Mouse (Mus musculus): ENCODE measurements around the gene 4921539E11Rik. TPM values are rescaled to one million over a fixed set of nuclear protein-coding genes. Genes with fewer than 3 reads are reported as not detected.

Gene 4921539E11Rik
- polyA plus RNA-seq, 1 experiment from 2014 or later, result not detected

GRCm38 (mm10) chr4:103313587-103314525 lies 23.2 kb upstream of the 4921539E11Rik start, which contains the start of gene Oma1:
TSS of gene Oma1 (plus strand) at chr4:103313812.
- peak within 1 kb of the TSS; percentile 84 for H3K9ac ChIP-seq (ENCODE audit: low read length)
- H3K4me1 ChIP-seq (ENCODE audit: control insufficient read depth, insufficient read depth, low read length), result no peaks in the 10 kb centered on the region
- H3K9me3 ChIP-seq (ENCODE audit: control insufficient read depth, low read length), result no peaks in the 10 kb centered on the region
- no peaks in the 10 kb centered on the region for H3K27me3 ChIP-seq (ENCODE audit: control insufficient read depth, insufficient read depth, low read length)
- ATAC-seq (ENCODE audit: insufficient number of reproducible peaks, low FRiP score, low TSS enrichment, low read depth), result peak; percentile 99
- H3K4me2 ChIP-seq (ENCODE audit: low read depth, severe bottlenecking), result peak within 1 kb of the TSS; percentile 38; the same call in 1 of the 2 replicates
- under 1% methylated on average over 35 of the region's 61 CpGs for WGBS
- H3K36me3 ChIP-seq (ENCODE audit: control insufficient read depth, insufficient read depth, low read length), result no peaks in the 10 kb centered on the region
- DNase-seq (ENCODE audit: low spot score), result peak; percentile 99
- H3K27ac ChIP-seq (replicated peaks; ENCODE audit: low read depth, low read length), result peak within 1 kb of the TSS; percentile 93
- peak within 1 kb of the TSS; percentile 58 for H3K4me3 ChIP-seq (ENCODE audit: low read depth, low read length)

- no peak overlapping the region for H3K27ac ChIP-seq (replicated peaks; ENCODE audit: low read depth, low read length)
- DNase-seq (ENCODE audit: low spot score) (no peak), ATAC-seq (ENCODE audit: insufficient number of reproducible peaks, low FRiP score, low TSS enrichment, low read depth) (no peak)
- no peaks in the 10 kb centered on the region for H3K4me1 ChIP-seq (ENCODE audit: control insufficient read depth, insufficient read depth, low read length)
- no peak overlapping the region for H3K4me2 ChIP-seq (ENCODE audit: low read depth, severe bottlenecking)
- H3K36me3 ChIP-seq (ENCODE audit: control insufficient read depth, insufficient read depth, low read length), result no peaks in the 10 kb centered on the region
- H3K27me3 ChIP-seq (ENCODE audit: control insufficient read depth, insufficient read depth, low read length), result no peaks in the 10 kb centered on the region
- no peaks in the 10 kb centered on the region for H3K9me3 ChIP-seq (ENCODE audit: control insufficient read depth, low read length)
- H3K4me3 ChIP-seq (ENCODE audit: low read depth, low read length), result no peak overlapping the region
- H3K9ac ChIP-seq (ENCODE audit: low read length), result no peak overlapping the region
- 97% methylated on average over 1 of the region's 1 CpGs for WGBS
Observed at GRCm38 (mm10) chr4:103303851-103304250, 13.2 kb upstream of the 4921539E11Rik start.

DNA sequence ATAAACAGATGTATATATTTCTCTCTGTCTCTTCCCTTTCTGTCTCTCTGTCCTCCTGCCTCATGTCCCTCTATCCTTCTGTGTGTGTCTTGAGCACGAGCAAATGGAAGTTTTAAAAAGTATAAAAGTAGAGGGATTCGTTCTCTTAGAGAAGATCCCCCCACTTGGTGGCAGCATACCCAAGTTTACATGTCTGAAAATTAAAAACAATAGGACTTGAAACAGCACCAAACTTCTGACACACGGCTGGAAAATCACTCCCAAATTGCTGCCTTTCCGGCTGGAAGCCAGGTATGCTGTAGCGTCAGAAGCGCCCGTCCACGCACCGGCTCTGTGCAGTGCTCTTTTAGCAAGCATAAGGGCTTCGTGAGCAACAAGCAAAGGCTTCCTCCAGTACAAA lies 8.7 kb upstream of the 4921539E11Rik start:
- Histone ChIP-seq H3K27me3 (ENCODE audit: control insufficient read depth, insufficient read depth, low read length) (no peaks in the 10 kb centered on the region), H3K9ac (ENCODE audit: low read length) (no peak overlapping the region), H3K4me2 (ENCODE audit: low read depth, severe bottlenecking) (no peak overlapping the region), H3K27ac (replicated peaks; ENCODE audit: low read depth, low read length) (no peak overlapping the region), H3K9me3 (ENCODE audit: control insufficient read depth, low read length) (no peaks in the 10 kb centered on the region), H3K4me1 (ENCODE audit: control insufficient read depth, insufficient read depth, low read length) (no peaks in the 10 kb centered on the region), H3K4me3 (ENCODE audit: low read depth, low read length) (no peak overlapping the region), H3K36me3 (ENCODE audit: control insufficient read depth, insufficient read depth, low read length) (no peaks in the 10 kb centered on the region)
- 73% methylated on average over 10 of the region's 10 CpGs for WGBS
- ATAC-seq (ENCODE audit: insufficient number of reproducible peaks, low FRiP score, low TSS enrichment, low read depth) (no peak), DNase-seq (ENCODE audit: low spot score) (no peak)

- Histone ChIP-seq H3K9me3 (ENCODE audit: control insufficient read depth, low read length) (no peaks in the 10 kb centered on the region), H3K4me2 (ENCODE audit: low read depth, severe bottlenecking) (no peak overlapping the region), H3K4me3 (ENCODE audit: low read depth, low read length) (no peak overlapping the region), H3K9ac (ENCODE audit: low read length) (no peak overlapping the region), H3K4me1 (ENCODE audit: control insufficient read depth, insufficient read depth, low read length) (no peaks in the 10 kb centered on the region), H3K27me3 (ENCODE audit: control insufficient read depth, insufficient read depth, low read length) (no peaks in the 10 kb centered on the region), H3K27ac (replicated peaks; ENCODE audit: low read depth, low read length) (no peak overlapping the region), H3K36me3 (ENCODE audit: control insufficient read depth, insufficient read depth, low read length) (no peaks in the 10 kb centered on the region)
- DNase-seq (ENCODE audit: low spot score) (no peak), ATAC-seq (ENCODE audit: insufficient number of reproducible peaks, low FRiP score, low TSS enrichment, low read depth) (no peak)
- 84% methylated on average over 7 of the region's 7 CpGs for WGBS
Observed at GRCm38 (mm10) chr4:103288342-103288741, 2.3 kb downstream of the 4921539E11Rik start.

DNA sequence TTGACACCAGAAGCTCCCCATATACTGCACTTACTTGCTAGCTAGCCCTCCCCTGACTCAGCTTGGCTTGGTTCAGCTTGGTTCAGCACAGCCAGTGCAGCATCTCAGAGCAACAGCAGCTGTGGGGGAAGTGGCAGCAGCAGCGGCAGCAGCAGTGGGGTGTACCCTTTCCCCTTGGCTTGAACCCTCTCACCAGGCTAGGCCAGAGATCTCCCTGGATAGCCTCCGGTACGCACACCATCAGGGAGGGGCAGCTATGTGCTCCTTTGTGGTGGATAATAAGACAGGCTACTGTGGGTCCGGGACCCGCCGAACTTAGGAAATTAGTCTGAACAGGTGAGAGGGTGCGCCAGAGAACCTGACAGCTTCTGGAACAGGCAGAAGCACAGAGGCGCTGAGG lies 17.6 kb downstream of the 4921539E11Rik start:
- Histone ChIP-seq H3K4me2 (ENCODE audit: low read depth, severe bottlenecking) (no peak overlapping the region; the same call in 1 of the 2 replicates), H3K9ac (ENCODE audit: low read length) (no peak overlapping the region), H3K27me3 (ENCODE audit: control insufficient read depth, insufficient read depth, low read length) (no peaks in the 10 kb centered on the region), H3K4me3 (ENCODE audit: low read depth, low read length) (no peak overlapping the region), H3K36me3 (ENCODE audit: control insufficient read depth, insufficient read depth, low read length) (no peaks in the 10 kb centered on the region), H3K9me3 (ENCODE audit: control insufficient read depth, low read length) (no peaks in the 10 kb centered on the region), H3K27ac (replicated peaks; ENCODE audit: low read depth, low read length) (no peak overlapping the region), H3K4me1 (ENCODE audit: control insufficient read depth, insufficient read depth, low read length) (no peaks in the 10 kb centered on the region)
- WGBS, result 80% methylated on average over 6 of the region's 8 CpGs
- no peak for DNase-seq (ENCODE audit: low spot score)
- no peak for ATAC-seq (ENCODE audit: insufficient number of reproducible peaks, low FRiP score, low TSS enrichment, low read depth)

GRCm38 (mm10) chr4:103269336-103269735 lies 21.3 kb downstream of the 4921539E11Rik start:
- H3K36me3 ChIP-seq (ENCODE audit: control insufficient read depth, insufficient read depth, low read length), result no peaks in the 10 kb centered on the region
- no peak overlapping the region for H3K27ac ChIP-seq (replicated peaks; ENCODE audit: low read depth, low read length)
- H3K27me3 ChIP-seq (ENCODE audit: control insufficient read depth, insufficient read depth, low read length), result no peaks in the 10 kb centered on the region
- no peaks in the 10 kb centered on the region for H3K4me1 ChIP-seq (ENCODE audit: control insufficient read depth, insufficient read depth, low read length)
- H3K9ac ChIP-seq (ENCODE audit: low read length), result no peak overlapping the region
- H3K9me3 ChIP-seq (ENCODE audit: control insufficient read depth, low read length), result no peaks in the 10 kb centered on the region
- no peak overlapping the region for H3K4me3 ChIP-seq (ENCODE audit: low read depth, low read length)
- DNase-seq (ENCODE audit: low spot score) (peak; percentile 32), ATAC-seq (ENCODE audit: insufficient number of reproducible peaks, low FRiP score, low TSS enrichment, low read depth) (no peak)
- WGBS, result 89% methylated on average over 4 of the region's 4 CpGs
- no peak overlapping the region for H3K4me2 ChIP-seq (ENCODE audit: low read depth, severe bottlenecking)

- ATAC-seq (ENCODE audit: insufficient number of reproducible peaks, low FRiP score, low TSS enrichment, low read depth) (no peak), DNase-seq (ENCODE audit: low spot score) (no peak)
- Histone ChIP-seq H3K4me1 (ENCODE audit: control insufficient read depth, insufficient read depth, low read length) (no peaks in the 10 kb centered on the region), H3K4me2 (ENCODE audit: low read depth, severe bottlenecking) (no peak overlapping the region), H3K9ac (ENCODE audit: low read length) (no peak overlapping the region), H3K4me3 (ENCODE audit: low read depth, low read length) (no peak overlapping the region), H3K36me3 (ENCODE audit: control insufficient read depth, insufficient read depth, low read length) (no peaks in the 10 kb centered on the region), H3K27ac (replicated peaks; ENCODE audit: low read depth, low read length) (no peak overlapping the region), H3K27me3 (ENCODE audit: control insufficient read depth, insufficient read depth, low read length) (no peaks in the 10 kb centered on the region), H3K9me3 (ENCODE audit: control insufficient read depth, low read length) (no peaks in the 10 kb centered on the region)
- 56% methylated on average over 2 of the region's 2 CpGs for WGBS
Observed at GRCm38 (mm10) chr4:103265166-103265565, 25.5 kb downstream of the 4921539E11Rik start.

- Histone ChIP-seq H3K27ac (replicated peaks; ENCODE audit: low read depth, low read length) (no peak overlapping the region), H3K4me1 (ENCODE audit: control insufficient read depth, insufficient read depth, low read length) (no peaks in the 10 kb centered on the region), H3K9ac (ENCODE audit: low read length) (no peak overlapping the region), H3K9me3 (ENCODE audit: control insufficient read depth, low read length) (no peaks in the 10 kb centered on the region), H3K36me3 (ENCODE audit: control insufficient read depth, insufficient read depth, low read length) (no peaks in the 10 kb centered on the region), H3K4me3 (ENCODE audit: low read depth, low read length) (no peak overlapping the region), H3K27me3 (ENCODE audit: control insufficient read depth, insufficient read depth, low read length) (no peaks in the 10 kb centered on the region), H3K4me2 (ENCODE audit: low read depth, severe bottlenecking) (no peak overlapping the region)
- 55% methylated on average over 8 of the region's 8 CpGs for WGBS
- no peak for ATAC-seq (ENCODE audit: insufficient number of reproducible peaks, low FRiP score, low TSS enrichment, low read depth)
- no peak for DNase-seq (ENCODE audit: low spot score)
Observed at GRCm38 (mm10) chr4:103263812-103264396, 26.8 kb downstream of the 4921539E11Rik start.
